ENCODE assay signal across 17 mouse cellular contexts in the genomic region with DNA sequence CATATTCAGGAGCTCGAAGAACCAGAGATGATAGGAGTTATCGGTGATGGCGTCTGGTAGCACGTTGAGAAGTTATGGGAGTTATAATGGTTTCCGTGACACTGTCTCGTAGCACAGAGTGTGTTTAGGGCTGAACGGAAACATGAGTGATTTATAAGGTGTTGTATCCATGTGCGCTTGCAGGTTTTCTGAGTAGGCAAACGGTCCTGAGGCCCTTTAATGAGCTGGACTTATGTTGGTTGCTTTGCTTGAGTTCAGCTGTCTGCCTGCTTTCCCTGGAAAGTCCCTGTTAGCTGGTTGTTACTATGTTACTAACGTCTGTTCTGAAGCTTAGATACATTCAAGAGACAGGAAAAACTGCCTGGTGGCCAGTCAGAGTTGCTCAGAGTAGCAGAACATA.
"Had no signal": no experiment of that assay in that cellular context is flagged by ENCODE, and none has a peak within 500 bp of the region (broad histone marks: within the 10 kb centered on the region; RNA-seq: fewer than 3 reads in every experiment).

No protein-coding gene starts in this region.

- H3K36me3 ChIP-seq: limb, embryonic 15.5 days; lung, embryonic 15.5 days; midbrain, embryonic 12.5 days; midbrain, embryonic 15.5 days had no signal

- ATAC-seq: intestine, postnatal 0 days; liver, postnatal 0 days; midbrain, embryonic 15.5 days had no signal

- H3K9me3 ChIP-seq: limb, embryonic 15.5 days; lung, embryonic 15.5 days; midbrain, embryonic 12.5 days; midbrain, embryonic 15.5 days had no signal

- DNase-seq: kidney, adult 2 months; kidney, postnatal 10 days; kidney, postnatal 36 days; layer of hippocampus, postnatal 36 days; liver, postnatal 0 days; lung, postnatal 10 days; lung, postnatal 4 days; thymus, postnatal 25 days had no signal

- H3K27ac ChIP-seq: left cerebral cortex, adult 2 months; limb, embryonic 15.5 days; liver, embryonic 14.5 days; lung, embryonic 15.5 days; midbrain, embryonic 12.5 days; midbrain, embryonic 15.5 days had no signal

- H3K4me3 ChIP-seq: left cerebral cortex, adult 2 months; limb, embryonic 15.5 days; lung, embryonic 15.5 days; midbrain, embryonic 12.5 days; midbrain, embryonic 15.5 days; myocyte had no signal

- H3K27me3 ChIP-seq: lung, embryonic 15.5 days; midbrain, embryonic 15.5 days had no signal

- H3K9ac ChIP-seq: limb, embryonic 15.5 days; liver, embryonic 14.5 days; liver, postnatal 0 days; lung, embryonic 15.5 days; midbrain, embryonic 12.5 days; midbrain, embryonic 15.5 days had no signal

- H3K4me2 ChIP-seq: limb, embryonic 15.5 days; liver, embryonic 11.5 days; lung, embryonic 15.5 days; midbrain, embryonic 12.5 days; midbrain, embryonic 15.5 days had no signal
